Mouse (Mus musculus): ENCODE data around the gene Clec11a. TPM values are rescaled to one million over a fixed set of nuclear protein-coding genes. Genes with fewer than 3 reads are reported as not detected.
A peak's percentile ranks its signal among the peaks of the same experiment; 100 is the strongest.

The Clec11a gene
- polyA plus RNA-seq, 1 experiment from 2014 or later: 6.0 TPM

GRCm38 (mm10) chr7:44261147-44261546 lies 45.6 kb downstream of the Clec11a start, which contains the start of gene Gm15517:
Gene Gm15517, plus strand, starts transcription at chr7:44261447.
- H3K9ac ChIP-seq (ENCODE audit: low read depth, low read length): no peak within 1 kb of the TSS
- 50% methylated on average over 5 of the region's 5 CpGs for WGBS
- H3K27me3 ChIP-seq (ENCODE audit: insufficient read depth, low read length): no peaks in the 10 kb centered on the region; the same call in 1 of the 2 replicates
- H3K27ac ChIP-seq: no peak within 1 kb of the TSS
- TF ChIP-seq CTCF (IDR thresholded peaks at IDR 0.05; ENCODE audit: low read depth): no peak
- H3K36me3 ChIP-seq (ENCODE audit: insufficient read depth, low read length): no peaks in the 10 kb centered on the region
- H3K4me3 ChIP-seq (replicated peaks; ENCODE audit: low read depth, low read length): no peak within 1 kb of the TSS
- no peaks in the 10 kb centered on the region for H3K4me1 ChIP-seq (replicated peaks; ENCODE audit: insufficient read depth, low read length)
- DNase-seq (ENCODE audit: low spot score): no peak
- no peak within 1 kb of the TSS for H3K4me2 ChIP-seq (ENCODE audit: low read length)
- ATAC-seq (replicated peaks; ENCODE audit: low FRiP score, low read depth): no peak
- no peaks in the 10 kb centered on the region for H3K9me3 ChIP-seq (replicated peaks; ENCODE audit: low read length)

- ATAC-seq (replicated peaks; ENCODE audit: low FRiP score, low read depth): no peak
- WGBS: 74% methylated on average over 6 of the region's 6 CpGs
- Histone ChIP-seq H3K36me3 (ENCODE audit: insufficient read depth, low read length) (no peaks in the 10 kb centered on the region), H3K9ac (ENCODE audit: low read depth, low read length) (no peak overlapping the region), H3K9me3 (replicated peaks; ENCODE audit: low read length) (no peaks in the 10 kb centered on the region), H3K4me1 (replicated peaks; ENCODE audit: insufficient read depth, low read length) (no peaks in the 10 kb centered on the region), H3K4me2 (ENCODE audit: low read length) (no peak overlapping the region), H3K4me3 (replicated peaks; ENCODE audit: low read depth, low read length) (no peak overlapping the region), H3K27me3 (ENCODE audit: insufficient read depth, low read length) (no peaks in the 10 kb centered on the region; the same call in 1 of the 2 replicates), H3K27ac (no peak overlapping the region)
- DNase-seq (ENCODE audit: low spot score): no peak
- TF ChIP-seq CTCF (IDR thresholded peaks at IDR 0.05; ENCODE audit: low read depth): no peak
These were observed 46.3 kb downstream of the Clec11a start for GRCm38 (mm10) chr7:44260410-44260809.

- no peak for DNase-seq (ENCODE audit: low spot score)
- 82% methylated on average over 4 of the region's 4 CpGs for WGBS
- peaks cover 9% of the 10 kb centered on the region; the same call in 1 of the 2 replicates for H3K36me3 ChIP-seq (ENCODE audit: insufficient read depth, low read length)
- no peak within 1 kb of the TSS for H3K27ac ChIP-seq
- H3K9ac ChIP-seq (ENCODE audit: low read depth, low read length): no peak within 1 kb of the TSS; the same call in 1 of the 2 replicates
- no peak within 1 kb of the TSS for H3K4me3 ChIP-seq (replicated peaks; ENCODE audit: low read depth, low read length)
- no peaks in the 10 kb centered on the region for H3K4me1 ChIP-seq (replicated peaks; ENCODE audit: insufficient read depth, low read length)
- no peak within 1 kb of the TSS for H3K4me2 ChIP-seq (ENCODE audit: low read length)
- H3K27me3 ChIP-seq (ENCODE audit: insufficient read depth, low read length): no peaks in the 10 kb centered on the region; the same call in 1 of the 2 replicates
- ATAC-seq (replicated peaks; ENCODE audit: low FRiP score, low read depth): no peak
- no peak for TF ChIP-seq CTCF (IDR thresholded peaks at IDR 0.05; ENCODE audit: low read depth)
- no peaks in the 10 kb centered on the region for H3K9me3 ChIP-seq (replicated peaks; ENCODE audit: low read length)
These were observed 49.4 kb downstream of the Clec11a start, which contains the start of gene Acp4 for GRCm38 (mm10) chr7:44257278-44257677. Gene Acp4, minus strand, starts transcription at chr7:44257378.

GRCm38 (mm10) chr7:44254930-44255329 lies 51.8 kb downstream of the Clec11a start:
- no peak overlapping the region for H3K4me3 ChIP-seq (replicated peaks; ENCODE audit: low read depth, low read length)
- H3K9ac ChIP-seq (ENCODE audit: low read depth, low read length): no peak overlapping the region
- no peak overlapping the region for H3K4me2 ChIP-seq (ENCODE audit: low read length)
- H3K27me3 ChIP-seq (ENCODE audit: insufficient read depth, low read length): no peaks in the 10 kb centered on the region
- WGBS: 76% methylated on average over 6 of the region's 6 CpGs
- no peak for ATAC-seq (replicated peaks; ENCODE audit: low FRiP score, low read depth)
- peaks cover 17% of the 10 kb centered on the region for H3K36me3 ChIP-seq (ENCODE audit: insufficient read depth, low read length)
- no peaks in the 10 kb centered on the region for H3K4me1 ChIP-seq (replicated peaks; ENCODE audit: insufficient read depth, low read length)
- H3K27ac ChIP-seq: no peak overlapping the region
- DNase-seq (ENCODE audit: low spot score): no peak
- no peak for TF ChIP-seq CTCF (IDR thresholded peaks at IDR 0.05; ENCODE audit: low read depth)
- H3K9me3 ChIP-seq (replicated peaks; ENCODE audit: low read length): no peaks in the 10 kb centered on the region

- Histone ChIP-seq H3K36me3 (ENCODE audit: insufficient read depth, low read length) (peaks cover 29% of the 10 kb centered on the region), H3K9me3 (replicated peaks; ENCODE audit: low read length) (no peaks in the 10 kb centered on the region), H3K4me3 (replicated peaks; ENCODE audit: low read depth, low read length) (no peak overlapping the region), H3K9ac (ENCODE audit: low read depth, low read length) (no peak overlapping the region), H3K4me2 (ENCODE audit: low read length) (no peak overlapping the region), H3K27me3 (ENCODE audit: insufficient read depth, low read length) (no peaks in the 10 kb centered on the region), H3K27ac (no peak overlapping the region), H3K4me1 (replicated peaks; ENCODE audit: insufficient read depth, low read length) (no peaks in the 10 kb centered on the region)
- ATAC-seq (replicated peaks; ENCODE audit: low FRiP score, low read depth): peak; percentile 10; the same call in 1 of the 2 replicates
- DNase-seq (ENCODE audit: low spot score): no peak
- WGBS: 66% methylated on average over 15 of the region's 15 CpGs
- TF ChIP-seq CTCF (IDR thresholded peaks at IDR 0.05; ENCODE audit: low read depth): no peak
These were observed 53.6 kb downstream of the Clec11a start for GRCm38 (mm10) chr7:44253023-44253616.

Other genes starting within 250 kb of the Clec11a start
- gene Klk1b21, start 204.6 kb downstream of the Clec11a start, polyA plus RNA-seq (2015; fragmentation: Nextera tagmentation; extraction: Ambion mirVana): not detected in 2 replicates
- gene Klk1b22, start 194.2 kb downstream of the Clec11a start, polyA plus RNA-seq (2015; fragmentation: Nextera tagmentation; extraction: Ambion mirVana): 0.18 TPM in 1 of 2 replicates, not detected in the other
- gene Klk1b16, start 170.1 kb downstream of the Clec11a start, polyA plus RNA-seq (2015; fragmentation: Nextera tagmentation; extraction: Ambion mirVana): not detected in 2 replicates
- 0.17 and 0.74 TPM in 2 replicates for gene Klk1b24, start 118.7 kb downstream of the Clec11a start, polyA plus RNA-seq (2015; fragmentation: Nextera tagmentation; extraction: Ambion mirVana)
- gene Klk1b3, start 108.7 kb downstream of the Clec11a start, polyA plus RNA-seq (2015; fragmentation: Nextera tagmentation; extraction: Ambion mirVana): 0.36 and 0.47 TPM in 2 replicates
- gene Klk1b4, start 99.5 kb downstream of the Clec11a start, polyA plus RNA-seq (2015; fragmentation: Nextera tagmentation; extraction: Ambion mirVana): 0.18 and 0.23 TPM in 2 replicates
- gene Klk1b5, start 91.0 kb downstream of the Clec11a start, polyA plus RNA-seq (2015; fragmentation: Nextera tagmentation; extraction: Ambion mirVana): 0.33 and 0.71 TPM in 2 replicates
- gene Klk1, start 81.5 kb downstream of the Clec11a start, polyA plus RNA-seq (2015; fragmentation: Nextera tagmentation; extraction: Ambion mirVana): 83.3 and 125 TPM in 2 replicates
- not detected in 2 replicates for gene Gm36864, start 70.7 kb downstream of the Clec11a start, polyA plus RNA-seq (2015; fragmentation: Nextera tagmentation; extraction: Ambion mirVana)
- gene 1700028J19Rik, start 60.2 kb downstream of the Clec11a start, polyA plus RNA-seq (2015; fragmentation: Nextera tagmentation; extraction: Ambion mirVana): 5.7 and 6.0 TPM in 2 replicates
- gene 2410002F23Rik, start 60.2 kb downstream of the Clec11a start, polyA plus RNA-seq (2015; fragmentation: Nextera tagmentation; extraction: Ambion mirVana): 125 and 133 TPM in 2 replicates
- not detected in 2 replicates for gene Acp4, start 49.5 kb downstream of the Clec11a start, polyA plus RNA-seq (2015; fragmentation: Nextera tagmentation; extraction: Ambion mirVana)
- not detected in 2 replicates for gene Gm15517, start 45.5 kb downstream of the Clec11a start, polyA plus RNA-seq (2015; fragmentation: Nextera tagmentation; extraction: Ambion mirVana)
- gene Shank1, start 3.4 kb upstream of the Clec11a start, polyA plus RNA-seq (2015; fragmentation: Nextera tagmentation; extraction: Ambion mirVana): 0.68 and 1.1 TPM in 2 replicates
- 3.3 and 3.5 TPM in 2 replicates for gene Syt3, start 77.2 kb upstream of the Clec11a start, polyA plus RNA-seq (2015; fragmentation: Nextera tagmentation; extraction: Ambion mirVana)
- 1.3 and 1.4 TPM in 2 replicates for gene 1700008O03Rik, start 78.9 kb upstream of the Clec11a start, polyA plus RNA-seq (2015; fragmentation: Nextera tagmentation; extraction: Ambion mirVana)
- gene Lrrc4b, start 122.1 kb upstream of the Clec11a start, polyA plus RNA-seq (2015; fragmentation: Nextera tagmentation; extraction: Ambion mirVana): 0.26 and 0.42 TPM in 2 replicates
- gene Aspdh, start 158.5 kb upstream of the Clec11a start, polyA plus RNA-seq (2015; fragmentation: Nextera tagmentation; extraction: Ambion mirVana): 5.4 and 5.8 TPM in 2 replicates
- 51.1 and 52.4 TPM in 2 replicates for gene Josd2, start 161.1 kb upstream of the Clec11a start, polyA plus RNA-seq (2015; fragmentation: Nextera tagmentation; extraction: Ambion mirVana)
- 113 and 136 TPM in 2 replicates for gene Emc10, start 189.6 kb upstream of the Clec11a start, polyA plus RNA-seq (2015; fragmentation: Nextera tagmentation; extraction: Ambion mirVana)
- gene Fam71e1, start 189.7 kb upstream of the Clec11a start, polyA plus RNA-seq (2015; fragmentation: Nextera tagmentation; extraction: Ambion mirVana): 17.1 and 19.2 TPM in 2 replicates
- gene Mybpc2, start 217.8 kb upstream of the Clec11a start, polyA plus RNA-seq (2015; fragmentation: Nextera tagmentation; extraction: Ambion mirVana): 0.08 and 0.11 TPM in 2 replicates
- gene Spib, start 225.2 kb upstream of the Clec11a start, polyA plus RNA-seq (2015; fragmentation: Nextera tagmentation; extraction: Ambion mirVana): 0.04 and 0.14 TPM in 2 replicates
- gene Pold1, start 241.9 kb upstream of the Clec11a start, polyA plus RNA-seq (2015; fragmentation: Nextera tagmentation; extraction: Ambion mirVana): 38.0 and 45.9 TPM in 2 replicates
- gene Nr1h2, start 247.0 kb upstream of the Clec11a start, polyA plus RNA-seq (2015; fragmentation: Nextera tagmentation; extraction: Ambion mirVana): 80.6 and 83.0 TPM in 2 replicates